Mouse (Mus musculus) embryonic facial prominence, embryonic 14.5 days (tissue): Measurements from ENCODE around the gene Clip3. TPM values are rescaled to one million over a fixed set of nuclear protein-coding genes. Genes with fewer than 3 reads are reported as not detected.

Experiments used
- ATAC-seq: fragments of 200-750 bp; cut with Nextera tagmentation; 2 replicates; pipeline ENCODE4 v1.8.0; 2017; ENCODE audit warnings: low read depth, moderate number of reproducible peaks, moderate TSS enrichment
- DNase-seq: peaks from one replicate; pipeline ENCODE4 v3.0.0-alpha.2; 2015; ENCODE audit warnings: low spot score
- H3K27ac ChIP-seq: fragments of 300-500 bp; sonication (generic); replicated peaks from 2 replicates; pipeline ENCODE4 v1.5.1; 2014; ENCODE audit warnings: low read depth, mild to moderate bottlenecking, low read length, moderate library complexity
- H3K27me3 ChIP-seq: fragments of 300-500 bp; sonication (generic); replicated peaks from 2 replicates; pipeline ENCODE4 v1.6.1; 2014; ENCODE audit warnings: low read length; ENCODE audit not compliant: control insufficient read depth, insufficient read depth
- H3K36me3 ChIP-seq: fragments of 300-500 bp; sonication (generic); 2 replicates; pipeline ENCODE4 v1.6.1; 2014; ENCODE audit warnings: low read length, mixed read lengths; ENCODE audit not compliant: control insufficient read depth, insufficient read depth
- H3K4me1 ChIP-seq: fragments of 300-500 bp; sonication (generic); 2 replicates; pipeline ENCODE4 v1.6.1; 2014; ENCODE audit warnings: antibody characterized with exemption, low read length; ENCODE audit not compliant: control insufficient read depth, insufficient read depth
- H3K4me2 ChIP-seq: fragments of 300-500 bp; sonication (generic); 2 replicates; pipeline ENCODE4 v1.6.1; 2014; ENCODE audit warnings: low read depth, mild to moderate bottlenecking, low read length, moderate library complexity, mixed read lengths
- H3K4me3 ChIP-seq: fragments of 300-500 bp; sonication (generic); 2 replicates; pipeline ENCODE4 v1.5.1; 2014; ENCODE audit warnings: low read depth, mild to moderate bottlenecking, low read length
- H3K9ac ChIP-seq: fragments of 300-500 bp; sonication (generic); 2 replicates; pipeline ENCODE4 v1.6.1; 2014; ENCODE audit warnings: low read depth, mild to moderate bottlenecking, low read length, moderate library complexity, mixed read lengths
- H3K9me3 ChIP-seq: fragments of 300-500 bp; sonication (generic); 2 replicates; pipeline ENCODE4 v1.6.1; 2016; ENCODE audit warnings: low read length; ENCODE audit not compliant: control insufficient read depth
- WGBS: fragments of 180-500 bp; shearing (Covaris S2); extraction: QIAGEN DNeasy Blood & Tissue Kit; methylation state at CpG from one replicate; pipeline ENCODE4 v1.1.7; 2014; 5-methylcytosine and 5-hydroxymethylcytosine counted together
- polyA plus RNA-seq: library from polyadenylated mRNA; unstranded; fragments of >200 nt; fragmentation: Nextera tagmentation; extraction: Ambion mirVana; gene quantifications from 2 replicates; pipeline ENCODE4 v1.2.1, GENCODE M21; 2014

The Clip3 gene
- polyA plus RNA-seq, 1 experiment from 2014 or later = 51.8 TPM

DNA sequence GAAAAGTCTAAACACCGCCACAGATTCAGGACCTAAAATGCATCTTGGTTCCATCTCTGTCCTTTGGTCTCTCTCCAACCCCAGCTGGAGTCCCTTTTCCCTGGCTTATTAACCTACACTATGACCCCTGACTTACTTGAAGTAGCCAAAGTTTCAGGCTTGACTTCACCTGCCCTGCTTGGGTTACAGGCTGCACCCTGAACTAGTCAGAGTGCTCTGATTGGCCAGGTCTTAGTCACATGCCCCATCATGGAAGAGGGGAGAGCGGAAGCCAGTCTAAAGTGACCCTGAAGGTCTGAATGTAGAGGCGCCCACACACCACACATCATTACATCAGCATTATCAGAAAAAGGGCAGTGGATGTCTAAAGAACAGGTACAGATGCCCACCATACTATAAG, 26.6 kb downstream of the Clip3 start:
- H3K4me1 ChIP-seq = peaks cover 13% of the 10 kb centered on the region
- no peak overlapping the region for H3K27ac ChIP-seq
- no peaks in the 10 kb centered on the region for H3K27me3 ChIP-seq
- no peak for DNase-seq
- no peak overlapping the region for H3K9ac ChIP-seq
- no peak overlapping the region for H3K4me3 ChIP-seq
- H3K9me3 ChIP-seq = no peaks in the 10 kb centered on the region
- no peak for ATAC-seq
- no peak overlapping the region for H3K4me2 ChIP-seq
- 87% methylated on average over 3 of the region's 3 CpGs for WGBS
- 0 out of 2 replicates have a peak, but pooled peaks cover 5% of the 10 kb centered on the region for H3K36me3 ChIP-seq

DNA sequence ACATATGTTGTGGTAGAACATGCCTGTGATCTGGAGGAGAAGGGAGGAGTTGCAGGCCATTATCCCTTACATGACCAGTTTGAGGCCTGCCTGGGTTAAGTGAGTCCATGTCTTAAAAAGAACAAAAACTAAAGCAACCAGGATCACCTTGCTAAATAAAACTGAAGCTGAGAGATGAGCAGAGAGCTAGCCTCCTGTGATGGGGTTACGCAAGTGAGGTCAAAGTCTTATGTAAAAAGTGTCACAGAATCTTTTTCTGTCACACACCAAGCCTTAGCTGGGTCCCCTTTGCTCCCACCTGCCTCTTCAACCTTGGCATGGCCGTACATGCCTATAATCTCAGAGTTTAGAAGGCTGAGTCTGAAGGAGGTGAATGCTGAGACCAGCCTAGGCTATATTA, 29.4 kb downstream of the Clip3 start:
- Histone ChIP-seq H3K36me3 (0 out of 2 replicates have a peak, but pooled peaks cover 5% of the 10 kb centered on the region), H3K4me1 (peaks cover 8% of the 10 kb centered on the region; the same call in 1 of the 2 replicates), H3K4me3 (peak overlapping the region; percentile 89), H3K27ac (no peak overlapping the region), H3K27me3 (no peaks in the 10 kb centered on the region), H3K9me3 (no peaks in the 10 kb centered on the region), H3K9ac (no peak overlapping the region), H3K4me2 (peak overlapping the region; percentile 82)
- ATAC-seq (no peak), DNase-seq (no peak)
- 79% methylated on average over 2 of the region's 2 CpGs for WGBS

DNA sequence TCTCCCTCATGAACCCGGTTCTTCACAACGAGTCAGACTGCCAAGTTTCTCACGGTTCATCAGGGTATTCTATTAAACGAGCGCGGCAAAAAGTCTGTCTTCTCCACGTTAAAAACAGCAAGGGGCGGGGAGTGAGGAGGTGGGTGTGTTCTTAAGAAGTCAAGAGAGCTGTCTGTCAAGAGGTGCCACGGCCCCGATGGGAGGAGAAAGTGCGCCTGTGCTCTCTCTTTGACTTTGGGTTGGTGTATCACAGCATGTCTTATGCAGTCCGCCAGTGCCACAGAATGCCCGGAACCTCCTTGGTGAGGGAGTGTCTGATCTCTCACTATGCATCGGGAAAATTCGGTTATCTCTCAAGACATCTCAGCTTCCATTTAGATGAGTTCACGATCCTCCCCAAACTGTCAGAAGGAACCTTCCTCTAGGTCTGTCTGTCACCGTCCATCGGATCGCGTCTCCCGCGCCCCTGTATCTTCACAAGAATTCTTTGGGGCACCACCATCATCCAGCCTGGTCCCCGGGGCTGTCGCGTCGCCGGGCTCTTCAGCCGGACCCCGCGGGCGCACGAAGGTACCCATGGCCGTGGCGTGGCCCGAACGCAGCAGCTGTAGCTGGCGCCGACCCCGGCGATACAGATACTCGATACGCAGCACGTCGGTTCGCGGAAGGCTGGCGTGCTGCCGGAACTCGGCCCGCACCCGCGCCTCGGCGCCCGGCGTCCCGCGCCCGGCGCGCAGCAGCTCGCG, 30.2 kb downstream of the Clip3 start, which contains the start of gene E130208F15Rik:
E130208F15Rik (plus strand) TSS at position 202 of the 746 bp plus-strand sequence.
- Histone ChIP-seq H3K4me2 (peak within 1 kb of the TSS; percentile 82), H3K9me3 (no peaks in the 10 kb centered on the region), H3K4me1 (peaks cover 8% of the 10 kb centered on the region; the same call in 1 of the 2 replicates), H3K27ac (peak within 1 kb of the TSS; percentile 89), H3K27me3 (no peaks in the 10 kb centered on the region), H3K36me3 (0 out of 2 replicates have a peak, but pooled peaks cover 5% of the 10 kb centered on the region), H3K9ac (peak within 1 kb of the TSS; percentile 89), H3K4me3 (peak within 1 kb of the TSS; percentile 89)
- DNase-seq (peak; percentile 93), ATAC-seq (peak; percentile 67)
- under 1% methylated on average over 44 of the region's 63 CpGs for WGBS

DNA sequence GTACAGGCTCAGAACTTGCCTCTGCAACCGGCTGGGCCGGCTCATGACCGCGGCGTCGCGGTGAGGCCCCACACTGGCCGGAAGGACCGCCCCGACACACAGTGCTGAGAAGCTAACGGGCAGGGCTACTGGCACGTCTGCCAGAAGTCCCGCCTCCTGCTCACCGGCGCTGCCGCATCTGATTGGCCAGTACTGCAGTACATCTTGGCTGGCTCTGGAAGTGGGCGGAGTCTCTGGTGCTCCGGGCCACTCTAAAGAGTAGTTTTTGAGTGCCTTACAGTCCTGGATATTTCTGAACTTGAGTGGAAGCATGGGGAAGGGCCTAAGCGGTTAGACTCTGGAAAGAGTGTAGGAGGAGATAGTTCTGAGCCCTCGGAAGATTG, 30.7 kb downstream of the Clip3 start:
- Histone ChIP-seq H3K9ac (peak overlapping the region; percentile 89), H3K4me3 (peak overlapping the region; percentile 89), H3K4me2 (peak overlapping the region; percentile 82), H3K4me1 (peaks cover 8% of the 10 kb centered on the region; the same call in 1 of the 2 replicates), H3K27ac (peak overlapping the region; percentile 89), H3K9me3 (no peaks in the 10 kb centered on the region), H3K27me3 (no peaks in the 10 kb centered on the region), H3K36me3 (0 out of 2 replicates have a peak, but pooled peaks cover 3% of the 10 kb centered on the region)
- WGBS = under 1% methylated on average over 19 of the region's 20 CpGs
- ATAC-seq = peak; percentile 99
- peak; percentile 99 for DNase-seq

GRCm38 (mm10) chr7:30322865-30323264, 31.3 kb downstream of the Clip3 start:
- Histone ChIP-seq H3K9me3 (no peaks in the 10 kb centered on the region), H3K27ac (peak overlapping the region; percentile 89), H3K36me3 (no peaks in the 10 kb centered on the region), H3K27me3 (no peaks in the 10 kb centered on the region), H3K9ac (peak overlapping the region; percentile 55), H3K4me1 (peaks cover 8% of the 10 kb centered on the region; the same call in 1 of the 2 replicates), H3K4me3 (peak overlapping the region; percentile 89), H3K4me2 (peak overlapping the region; percentile 82)
- no peak for DNase-seq
- 36% methylated on average over 6 of the region's 6 CpGs for WGBS
- ATAC-seq = no peak

- ATAC-seq = no peak
- Histone ChIP-seq H3K4me1 (peaks cover 8% of the 10 kb centered on the region; the same call in 1 of the 2 replicates), H3K4me2 (peak within 1 kb of the TSS; percentile 82), H3K36me3 (no peaks in the 10 kb centered on the region), H3K9ac (peak within 1 kb of the TSS; percentile 55), H3K27me3 (no peaks in the 10 kb centered on the region), H3K9me3 (no peaks in the 10 kb centered on the region), H3K4me3 (peak within 1 kb of the TSS; percentile 89), H3K27ac (peak within 1 kb of the TSS; percentile 89)
- 79% methylated on average over 3 of the region's 3 CpGs for WGBS
- no peak for DNase-seq
Measured at GRCm38 (mm10) chr7:30323795-30324194, 32.3 kb downstream of the Clip3 start, which contains the start of gene Sdhaf1. Gene Sdhaf1, minus strand, starts transcription at chr7:30323895.

GRCm38 (mm10) chr7:30324300-30324944, 32.9 kb downstream of the Clip3 start:
- H3K9ac ChIP-seq = no peak overlapping the region
- no peaks in the 10 kb centered on the region for H3K9me3 ChIP-seq
- H3K27ac ChIP-seq = no peak overlapping the region
- no peak for ATAC-seq
- no peak overlapping the region for H3K4me2 ChIP-seq
- H3K4me3 ChIP-seq = no peak overlapping the region
- DNase-seq = no peak
- 86% methylated on average over 5 of the region's 5 CpGs for WGBS
- peaks cover 8% of the 10 kb centered on the region; the same call in 1 of the 2 replicates for H3K4me1 ChIP-seq
- no peaks in the 10 kb centered on the region for H3K27me3 ChIP-seq
- no peaks in the 10 kb centered on the region for H3K36me3 ChIP-seq

DNA sequence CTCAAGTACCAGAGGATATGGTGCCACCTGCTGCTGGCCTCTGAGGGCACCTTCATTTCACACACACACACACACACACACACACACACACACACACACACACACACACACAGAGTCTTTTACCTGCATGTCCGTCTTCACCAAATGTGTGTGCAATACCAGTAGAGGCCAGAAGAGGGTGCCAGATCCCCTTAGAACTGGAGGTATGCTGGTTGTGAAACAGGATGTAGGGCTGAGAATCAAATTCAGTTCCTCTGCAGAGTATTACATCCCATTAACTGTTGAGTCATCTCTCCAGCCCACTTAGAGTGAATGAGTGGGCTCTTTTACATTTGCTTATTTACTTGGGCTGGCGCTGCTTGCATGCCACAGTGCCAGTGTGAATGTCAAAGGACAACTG, 33.8 kb downstream of the Clip3 start:
- Histone ChIP-seq H3K27ac (no peak overlapping the region), H3K4me2 (no peak overlapping the region), H3K9me3 (no peaks in the 10 kb centered on the region), H3K9ac (no peak overlapping the region), H3K4me3 (no peak overlapping the region), H3K36me3 (no peaks in the 10 kb centered on the region), H3K27me3 (no peaks in the 10 kb centered on the region), H3K4me1 (peaks cover 8% of the 10 kb centered on the region; the same call in 1 of the 2 replicates)
- 43% methylated on average over 2 of the region's 2 CpGs for WGBS
- DNase-seq (no peak), ATAC-seq (no peak)
